Mouse (Mus musculus): ENCODE data around the gene Mark1. TPM values are rescaled to one million over a fixed set of nuclear protein-coding genes. Genes with fewer than 3 reads are reported as not detected.

Gene Mark1
- total and polyA plus RNA-seq, 2 experiments from 2014 or later: 14.3 to 78.2 TPM

DNA sequence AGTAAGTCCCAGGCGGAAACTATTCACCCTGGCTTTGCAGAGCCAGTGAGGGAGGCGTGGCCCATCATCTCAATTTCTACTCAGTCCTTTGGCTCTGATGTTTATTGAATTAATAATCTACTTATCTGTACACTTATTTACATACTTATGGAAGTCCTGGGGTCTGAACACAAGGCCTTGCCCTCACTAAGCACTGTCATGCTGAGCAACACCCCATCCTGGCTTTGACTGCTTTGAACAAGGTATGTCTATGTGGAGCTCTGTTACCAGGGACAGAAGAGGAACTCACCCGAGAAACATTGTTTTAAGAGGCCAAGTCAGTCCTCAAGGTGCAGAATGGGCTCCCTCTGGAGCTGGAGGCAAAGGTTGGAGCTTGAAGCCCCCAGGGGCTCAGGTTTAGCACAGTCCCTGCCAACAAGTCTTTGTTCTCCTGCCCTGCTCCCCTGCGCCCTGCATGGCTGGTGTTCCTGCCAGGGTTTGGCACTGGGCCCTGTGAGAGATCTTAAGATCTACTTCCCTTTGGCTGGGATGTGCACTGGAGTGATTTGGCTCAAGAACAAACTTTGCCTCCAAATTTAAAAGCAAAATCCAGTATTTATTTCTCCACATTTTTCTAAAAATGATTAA, 129.3 kb downstream of the Mark1 start:
- Histone ChIP-seq H3K9me3 (ENCODE audit: low read length) (no peaks in the 10 kb centered on the region), H3K36me3 (ENCODE audit: insufficient read depth) (no peaks in the 10 kb centered on the region), H3K27me3 (ENCODE audit: insufficient read depth, low read length) (no peaks in the 10 kb centered on the region), H3K4me1 (ENCODE audit: insufficient read depth) (no peaks in the 10 kb centered on the region), H3K4me2 (ENCODE audit: low read depth) (no peak overlapping the region), H3K9ac (no peak overlapping the region), H3K4me3 (ENCODE audit: low read depth, low read length) (no peak overlapping the region), H3K27ac (ENCODE audit: low read depth, low read length) (no peak overlapping the region)
- WGBS: 34% methylated on average over 4 of the region's 4 CpGs
- TF ChIP-seq CTCF (IDR thresholded peaks at IDR 0.05; ENCODE audit: low read depth): no peak
- DNase-seq: no peak
- ATAC-seq: no peak

DNA sequence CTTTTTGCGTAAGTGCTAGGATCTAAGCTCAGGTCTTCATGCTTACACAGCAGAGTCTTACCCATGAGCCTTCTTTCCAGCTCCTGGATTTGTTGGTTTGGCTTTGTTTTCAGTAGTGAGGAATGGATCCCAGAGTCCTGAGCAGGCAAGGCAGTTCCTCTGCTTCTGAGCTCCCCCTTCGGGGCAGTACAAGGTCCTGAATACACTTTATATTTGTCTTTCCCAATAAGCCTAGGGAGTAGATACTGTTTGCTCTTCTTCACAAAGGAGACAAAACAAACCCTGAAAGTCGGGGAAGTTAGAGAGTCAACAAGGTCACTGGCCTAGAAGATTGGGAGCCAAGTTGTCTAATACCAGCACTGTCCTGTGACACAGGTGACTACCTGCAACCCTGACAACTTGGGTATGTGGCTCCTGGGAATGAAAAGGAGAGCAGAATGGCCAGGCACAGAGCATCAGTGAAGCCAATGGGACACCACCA, 131.7 kb downstream of the Mark1 start:
- no peaks in the 10 kb centered on the region for H3K36me3 ChIP-seq (ENCODE audit: insufficient read depth)
- no peaks in the 10 kb centered on the region for H3K9me3 ChIP-seq (ENCODE audit: low read length)
- WGBS: 76% methylated on average over 3 of the region's 3 CpGs
- no peak overlapping the region for H3K27ac ChIP-seq (ENCODE audit: low read depth, low read length)
- ATAC-seq: no peak
- no peak for TF ChIP-seq CTCF (IDR thresholded peaks at IDR 0.05; ENCODE audit: low read depth)
- H3K4me1 ChIP-seq (ENCODE audit: insufficient read depth): no peaks in the 10 kb centered on the region
- no peak overlapping the region for H3K9ac ChIP-seq
- no peak for DNase-seq
- no peak overlapping the region for H3K4me3 ChIP-seq (ENCODE audit: low read depth, low read length)
- H3K27me3 ChIP-seq (ENCODE audit: insufficient read depth, low read length): no peaks in the 10 kb centered on the region
- no peak overlapping the region for H3K4me2 ChIP-seq (ENCODE audit: low read depth)

DNA sequence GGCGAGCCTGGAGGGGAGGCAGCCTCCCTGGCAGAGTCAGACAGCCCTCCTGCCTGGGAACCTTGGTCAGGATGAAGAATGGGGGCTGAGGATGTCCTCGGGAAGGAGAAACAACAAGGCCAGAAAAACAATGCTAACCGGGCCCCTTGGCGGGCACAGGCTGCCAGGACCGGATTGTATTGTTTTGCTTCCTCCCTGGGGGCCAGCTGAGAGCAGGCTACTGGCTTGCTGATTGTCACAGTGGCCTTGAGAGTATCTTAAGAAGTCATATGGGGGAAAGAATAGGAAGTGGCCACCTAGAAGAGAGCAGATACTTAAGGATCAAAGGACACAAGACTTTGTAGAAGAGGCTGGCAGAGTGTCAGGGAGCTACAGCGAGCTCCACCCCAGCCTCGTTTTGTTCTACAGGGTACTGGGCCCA, 135.0 kb downstream of the Mark1 start:
- 12% methylated on average over 7 of the region's 7 CpGs for WGBS
- Histone ChIP-seq H3K36me3 (ENCODE audit: insufficient read depth) (no peaks in the 10 kb centered on the region), H3K9ac (no peak overlapping the region), H3K4me1 (ENCODE audit: insufficient read depth) (no peaks in the 10 kb centered on the region), H3K27ac (ENCODE audit: low read depth, low read length) (no peak overlapping the region), H3K4me2 (ENCODE audit: low read depth) (no peak overlapping the region), H3K4me3 (ENCODE audit: low read depth, low read length) (no peak overlapping the region), H3K9me3 (ENCODE audit: low read length) (no peaks in the 10 kb centered on the region), H3K27me3 (ENCODE audit: insufficient read depth, low read length) (no peaks in the 10 kb centered on the region)
- DNase-seq (no peak), ATAC-seq (no peak)
- no peak for TF ChIP-seq CTCF (IDR thresholded peaks at IDR 0.05; ENCODE audit: low read depth)

DNA sequence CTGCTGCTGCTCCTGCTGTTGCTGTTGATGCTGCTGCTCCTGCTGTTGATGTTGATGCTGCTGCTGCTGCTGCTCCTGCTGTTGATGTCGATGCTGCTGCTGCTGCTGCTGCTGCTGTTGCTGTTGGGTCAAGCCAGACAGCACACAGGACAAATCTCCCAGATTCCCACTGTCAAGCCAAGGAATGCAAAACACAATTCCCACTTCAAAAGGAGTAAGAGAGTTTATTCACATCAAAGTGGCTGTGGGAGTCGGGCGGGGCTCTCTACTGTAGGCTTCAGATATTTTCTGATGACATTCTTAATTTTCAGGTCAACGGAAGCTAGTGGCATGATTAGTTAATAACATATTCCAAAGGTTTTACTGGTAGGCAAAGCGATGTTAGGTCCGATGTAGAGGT, 136.7 kb downstream of the Mark1 start:
- no peak overlapping the region for H3K4me2 ChIP-seq (ENCODE audit: low read depth)
- no peaks in the 10 kb centered on the region for H3K27me3 ChIP-seq (ENCODE audit: insufficient read depth, low read length)
- no peak for TF ChIP-seq CTCF (IDR thresholded peaks at IDR 0.05; ENCODE audit: low read depth)
- no peak overlapping the region for H3K4me3 ChIP-seq (ENCODE audit: low read depth, low read length)
- H3K9ac ChIP-seq: no peak overlapping the region
- WGBS: 85% methylated on average over 6 of the region's 6 CpGs
- no peak for ATAC-seq
- H3K36me3 ChIP-seq (ENCODE audit: insufficient read depth): no peaks in the 10 kb centered on the region
- H3K9me3 ChIP-seq (ENCODE audit: low read length): no peaks in the 10 kb centered on the region
- no peak overlapping the region for H3K27ac ChIP-seq (ENCODE audit: low read depth, low read length)
- H3K4me1 ChIP-seq (ENCODE audit: insufficient read depth): no peaks in the 10 kb centered on the region
- DNase-seq: no peak

DNA sequence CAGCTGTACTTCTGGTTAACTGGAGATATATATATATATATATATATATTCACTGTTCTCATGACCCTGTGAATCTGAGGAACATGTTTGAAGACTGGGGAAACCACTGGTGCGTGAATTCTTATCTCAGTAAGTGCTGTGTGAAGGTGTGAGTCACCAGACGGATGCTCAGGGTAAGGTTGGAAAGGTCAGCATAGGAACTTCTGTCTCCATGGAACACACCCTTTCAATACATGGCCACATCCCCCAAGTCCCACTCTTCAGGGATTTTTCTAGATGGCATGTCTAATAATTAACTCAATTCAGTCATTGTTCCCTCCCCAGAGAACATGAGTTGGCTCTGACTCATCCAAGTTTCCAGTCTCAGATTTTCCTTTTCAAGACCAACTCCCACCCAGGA, 137.8 kb downstream of the Mark1 start:
- no peak for DNase-seq
- Histone ChIP-seq H3K4me1 (ENCODE audit: insufficient read depth) (no peaks in the 10 kb centered on the region), H3K4me3 (ENCODE audit: low read depth, low read length) (no peak overlapping the region), H3K9ac (no peak overlapping the region), H3K27me3 (ENCODE audit: insufficient read depth, low read length) (no peaks in the 10 kb centered on the region), H3K9me3 (ENCODE audit: low read length) (no peaks in the 10 kb centered on the region), H3K36me3 (ENCODE audit: insufficient read depth) (no peaks in the 10 kb centered on the region), H3K27ac (ENCODE audit: low read depth, low read length) (no peak overlapping the region), H3K4me2 (ENCODE audit: low read depth) (no peak overlapping the region)
- WGBS: 85% methylated on average over 2 of the region's 2 CpGs
- no peak for TF ChIP-seq CTCF (IDR thresholded peaks at IDR 0.05; ENCODE audit: low read depth)
- ATAC-seq: no peak

DNA sequence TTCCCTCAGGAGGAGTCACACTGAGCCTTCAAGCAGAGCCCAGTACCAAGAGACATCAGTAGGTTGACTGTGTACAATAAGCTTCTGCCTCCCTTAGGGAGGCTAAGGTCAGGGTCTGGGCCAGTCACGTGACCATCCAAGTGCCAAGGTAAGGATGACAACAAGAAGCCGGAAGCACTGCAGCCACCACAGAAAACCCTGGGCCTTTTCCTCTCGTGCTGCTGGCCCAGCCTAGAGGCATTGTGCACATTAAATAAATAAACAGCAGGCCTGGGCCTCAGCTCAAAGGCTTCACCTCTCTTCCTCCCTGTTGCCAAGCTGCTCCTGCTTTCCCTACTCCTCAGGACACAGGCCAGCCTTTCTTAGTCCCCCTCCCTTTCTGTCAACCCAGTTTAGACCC, 139.1 kb downstream of the Mark1 start:
- Histone ChIP-seq H3K27me3 (ENCODE audit: insufficient read depth, low read length) (no peaks in the 10 kb centered on the region), H3K4me2 (ENCODE audit: low read depth) (no peak overlapping the region), H3K4me1 (ENCODE audit: insufficient read depth) (no peaks in the 10 kb centered on the region), H3K9me3 (ENCODE audit: low read length) (no peaks in the 10 kb centered on the region), H3K4me3 (ENCODE audit: low read depth, low read length) (no peak overlapping the region), H3K36me3 (ENCODE audit: insufficient read depth) (no peaks in the 10 kb centered on the region), H3K9ac (no peak overlapping the region), H3K27ac (ENCODE audit: low read depth, low read length) (no peak overlapping the region)
- no peak for TF ChIP-seq CTCF (IDR thresholded peaks at IDR 0.05; ENCODE audit: low read depth)
- DNase-seq: no peak
- no peak for ATAC-seq
- WGBS: 77% methylated on average over 3 of the region's 3 CpGs

DNA sequence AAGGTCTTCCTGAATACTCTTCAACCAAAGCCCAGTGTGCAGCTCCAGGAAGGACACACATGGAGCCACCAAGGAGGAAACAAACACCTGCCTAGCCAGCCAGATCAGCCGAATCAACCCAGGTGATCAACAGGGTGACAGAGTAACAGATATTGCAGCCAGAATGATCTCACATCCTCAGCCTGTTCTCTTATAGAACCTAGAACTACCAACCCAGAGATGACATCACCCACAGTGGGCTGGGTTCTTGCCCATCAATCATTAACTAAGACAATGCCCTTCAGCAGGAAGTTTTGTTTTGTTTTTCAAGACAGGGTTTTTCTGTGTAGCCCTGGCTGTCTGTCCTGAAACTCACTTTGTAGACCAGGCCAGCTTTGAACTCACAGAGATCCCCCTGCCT, 141.1 kb downstream of the Mark1 start:
- DNase-seq (no peak), ATAC-seq (no peak)
- H3K36me3 ChIP-seq (ENCODE audit: insufficient read depth): no peaks in the 10 kb centered on the region
- H3K4me1 ChIP-seq (ENCODE audit: insufficient read depth): no peaks in the 10 kb centered on the region
- H3K4me2 ChIP-seq (ENCODE audit: low read depth): no peak overlapping the region
- H3K9me3 ChIP-seq (ENCODE audit: low read length): no peaks in the 10 kb centered on the region
- WGBS: 90% methylated on average over 1 of the region's 1 CpGs
- H3K4me3 ChIP-seq (ENCODE audit: low read depth, low read length): no peak overlapping the region
- H3K27ac ChIP-seq (ENCODE audit: low read depth, low read length): no peak overlapping the region
- H3K9ac ChIP-seq: no peak overlapping the region
- H3K27me3 ChIP-seq (ENCODE audit: insufficient read depth, low read length): no peaks in the 10 kb centered on the region
- TF ChIP-seq CTCF (IDR thresholded peaks at IDR 0.05; ENCODE audit: low read depth): no peak
